In the genomic region with DNA sequence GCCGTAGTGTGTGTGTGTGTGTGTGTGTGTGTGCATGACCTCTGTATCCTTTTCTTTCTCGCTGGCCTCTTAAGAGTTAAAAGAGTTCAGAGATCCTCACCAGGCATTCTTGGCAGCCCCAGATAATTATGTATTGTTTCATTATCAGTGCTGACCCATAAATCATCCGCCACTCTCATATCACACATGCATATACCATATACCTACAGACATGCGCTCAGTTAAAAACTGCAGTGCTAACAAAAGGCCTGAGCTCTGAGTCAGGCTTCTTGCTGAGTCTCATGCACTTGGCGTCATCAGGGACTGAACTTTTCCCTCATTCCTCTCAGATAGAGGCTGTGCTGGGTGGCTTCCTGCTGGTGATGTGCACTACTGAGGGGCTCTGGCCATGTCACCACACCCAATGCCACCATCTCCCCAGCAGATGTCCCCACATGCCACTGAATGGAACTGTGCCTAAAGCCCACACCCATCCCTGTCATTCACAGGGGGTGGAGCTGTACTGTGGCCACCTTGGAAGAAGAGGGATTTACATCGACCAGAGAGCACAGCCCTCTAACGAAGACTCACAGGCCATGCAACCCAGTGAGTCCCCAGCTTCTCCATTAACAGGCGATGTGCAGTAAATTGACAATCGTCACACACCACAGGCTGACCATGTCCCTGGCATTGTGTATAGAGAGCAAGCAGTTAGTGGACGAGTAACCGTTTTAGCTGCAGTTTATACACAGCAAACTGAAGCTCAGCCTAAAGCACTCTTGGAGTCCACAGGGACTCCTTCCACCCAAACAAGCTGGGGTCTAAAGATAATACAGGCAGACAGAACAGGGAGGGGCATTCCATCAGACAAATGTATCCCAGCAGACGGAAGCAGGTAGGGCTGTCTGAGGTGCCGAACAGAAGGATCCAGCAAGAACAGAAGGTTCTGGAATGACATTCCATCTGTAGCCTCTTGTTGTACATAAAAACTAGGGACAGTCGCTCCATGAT, we compare ENCODE assay signal across 9 mouse cellular contexts. TPM values are rescaled to one million over a fixed set of nuclear protein-coding genes. Genes with fewer than 3 reads are reported as not detected.
DNase-seq lines count a peak whose midpoint lies in the region; ATAC-seq and TF ChIP-seq lines count a peak whose summit lies in the region.
"Had no signal": no experiment of that assay in that cellular context is flagged by ENCODE, and none has a peak within 500 bp of the region (broad histone marks: within the 10 kb centered on the region; RNA-seq: fewer than 3 reads in every experiment).

No protein-coding gene starts in this region.

- H3K79me2 ChIP-seq in CH12.LX (replicated peaks; ENCODE audit: control insufficient read depth, extremely low read depth, insufficient read depth, poor library complexity, severe bottlenecking): no peaks in the 10 kb centered on the region
- no peaks in the 10 kb centered on the region for H3K79me2 ChIP-seq in liver, adult 2 months (ENCODE audit: control insufficient read depth, insufficient read depth, low read length)

- H3K27ac ChIP-seq in heart, embryonic 15.5 days: no peak overlapping the region
- H3K27ac ChIP-seq in CH12.LX (ENCODE audit: insufficient read depth, low read depth): no peak overlapping the region
- H3K27ac ChIP-seq in liver, adult 2 months (replicated peaks; ENCODE audit: insufficient read depth, low read depth, low read length): no peak overlapping the region
- H3K27ac ChIP-seq in small intestine, adult 2 months (ENCODE audit: insufficient read depth, low read depth, low read length): no peak overlapping the region
- no peak overlapping the region for H3K27ac ChIP-seq in forebrain, embryonic 13.5 days

- 0 out of 2 replicates have a peak, but pooled peaks have one; percentile 34 for ATAC-seq in heart, embryonic 15.5 days (replicated peaks; ENCODE audit: insufficient number of reproducible peaks, insufficient read depth, low FRiP score, low read depth)
- no peak for ATAC-seq in forebrain, embryonic 13.5 days

- TF ChIP-seq EP300 in CH12.LX (IDR thresholded peaks at IDR 0.05; ENCODE audit: low read length): no peak

- no peaks in the 10 kb centered on the region; the same call in 1 of the 2 replicates for H3K4me1 ChIP-seq in heart, embryonic 15.5 days (replicated peaks)
- peaks cover 3% of the 10 kb centered on the region in 2 experiments; a peak in 2 of 4 replicates for H3K4me1 ChIP-seq in CH12.LX (ENCODE audit: control insufficient read depth in 1 of 2, insufficient read depth in 2 of 2)
- H3K4me1 ChIP-seq in liver, adult 2 months (ENCODE audit: control insufficient read depth, insufficient read depth, low read length): peaks cover 2% of the 10 kb centered on the region; the same call in 1 of the 2 replicates
- no peaks in the 10 kb centered on the region for H3K4me1 ChIP-seq in small intestine, adult 2 months (ENCODE audit: control insufficient read depth, insufficient read depth, insufficient read length, low read length)
- peaks cover 13% of the 10 kb centered on the region; the same call in 1 of the 2 replicates for H3K4me1 ChIP-seq in forebrain, embryonic 13.5 days

- DNase-seq in heart, adult 8-10 months (ENCODE audit: low spot score): no peak
- peak; percentile 57 for DNase-seq in CH12.LX (ENCODE audit: extremely low read depth)
- DNase-seq in c-Kit-positive CD71-positive TER-119-positive erythroid progenitor cells, embryonic 14.5 days (ENCODE audit: low spot score): peak; percentile 58
- no peak for DNase-seq in liver, adult 2 months (ENCODE audit: extremely low read depth, low read depth, low spot score)
- no peak for DNase-seq in thymus, postnatal 25 days

- WGBS in heart, embryonic 15.5 days: 58% methylated on average over 14 of the region's 14 CpGs
- 68% methylated on average over 14 of the region's 14 CpGs for WGBS in liver, adult 2 months
- WGBS in small intestine, adult 2 months: 48% methylated on average over 14 of the region's 14 CpGs
- 64% methylated on average over 14 of the region's 14 CpGs for WGBS in forebrain, embryonic 13.5 days

- dilution Hi-C loops in CH12.LX (cut with MboI; ENCODE audit: extremely low pct_ligation_motif_present, extremely low pct_unique_long_range_greater_than_20kb, low sequenced_read_pairs): no loop called here

- no peaks in the 10 kb centered on the region for H3K27me3 ChIP-seq in heart, embryonic 15.5 days
- H3K27me3 ChIP-seq in CH12.LX (replicated peaks): no peaks in the 10 kb centered on the region
- H3K27me3 ChIP-seq in liver, adult 2 months (ENCODE audit: control insufficient read depth, insufficient read depth, low read length): no peaks in the 10 kb centered on the region
- H3K27me3 ChIP-seq in small intestine, adult 2 months (ENCODE audit: control insufficient read depth, insufficient read depth, low read length): no peaks in the 10 kb centered on the region
- no peaks in the 10 kb centered on the region for H3K27me3 ChIP-seq in forebrain, embryonic 13.5 days

- peak; percentile 18 to 88; a peak in 3 of 4 replicates for TF ChIP-seq CTCF in CH12.LX (conservative IDR thresholded peaks at IDR 0.05 in 1 of 2, IDR thresholded peaks at IDR 0.05 in 1 of 2; ENCODE audit: low read depth in 2 of 2, low read length in 2 of 2)
- TF ChIP-seq CTCF in liver, adult 2 months (IDR thresholded peaks at IDR 0.05; ENCODE audit: low read depth, low read length): peak; percentile 32
- peak; percentile 40; the same call in 1 of the 2 replicates for TF ChIP-seq CTCF in small intestine, adult 2 months (IDR thresholded peaks at IDR 0.05; ENCODE audit: extremely low read depth, insufficient read length, insufficient replicate concordance, low read depth, low read length)

- in situ Hi-C loops in CH12.LX (cut with MboI; ENCODE audit: low pct_ligation_motif_present, low pct_unique_long_range_greater_than_20kb, low sequenced_read_pairs): loop anchor here (25.0 kb wide), 1 partner anchor 210 kb away; the partner anchor contains the start of gene Oasl1

- TF ChIP-seq POLR2A in CH12.LX (IDR thresholded peaks at IDR 0.05; ENCODE audit: low read depth, low read length): no peak
- no peak for TF ChIP-seq POLR2A in liver, adult 2 months (IDR thresholded peaks at IDR 0.05; ENCODE audit: extremely low read depth, insufficient read depth, low read length)
- TF ChIP-seq POLR2A in small intestine, adult 2 months (IDR thresholded peaks at IDR 0.05; ENCODE audit: low read depth, low read length): no peak

- peak; percentile 93 for TF ChIP-seq RAD21 in CH12.LX (IDR thresholded peaks at IDR 0.05; ENCODE audit: low read depth, low read length)

- no peaks in the 10 kb centered on the region for H3K9me3 ChIP-seq in heart, embryonic 15.5 days (replicated peaks)
- H3K9me3 ChIP-seq in CH12.LX (replicated peaks; ENCODE audit: low read length): no peaks in the 10 kb centered on the region
- H3K9me3 ChIP-seq in forebrain, embryonic 13.5 days (replicated peaks): no peaks in the 10 kb centered on the region

- no peaks in the 10 kb centered on the region for H3K36me3 ChIP-seq in heart, embryonic 15.5 days
- H3K36me3 ChIP-seq in CH12.LX (replicated peaks in 1 of 2; ENCODE audit: control insufficient read depth in 1 of 2, insufficient read depth in 1 of 2, low read length in 1 of 2): no peaks in the 10 kb centered on the region
- H3K36me3 ChIP-seq in liver, adult 2 months (ENCODE audit: control insufficient read depth, insufficient read depth, low read length): no peaks in the 10 kb centered on the region
- H3K36me3 ChIP-seq in small intestine, adult 2 months (ENCODE audit: control insufficient read depth, insufficient read depth, low read length): no peaks in the 10 kb centered on the region
- H3K36me3 ChIP-seq in forebrain, embryonic 13.5 days (ENCODE audit: poor library complexity, severe bottlenecking): no peaks in the 10 kb centered on the region

- no peak overlapping the region for H3K4me2 ChIP-seq in heart, embryonic 15.5 days
- H3K4me2 ChIP-seq in CH12.LX (ENCODE audit: insufficient read depth, low read depth, poor library complexity, severe bottlenecking): no peak overlapping the region
- no peak overlapping the region for H3K4me2 ChIP-seq in forebrain, embryonic 13.5 days

- H3K4me3 ChIP-seq in heart, embryonic 15.5 days: no peak overlapping the region
- H3K4me3 ChIP-seq in CH12.LX (replicated peaks in 1 of 3; ENCODE audit: low read depth in 2 of 3, low read length in 2 of 3, poor library complexity in 1 of 3): no peak overlapping the region
- no peak overlapping the region for H3K4me3 ChIP-seq in liver, adult 2 months (ENCODE audit: insufficient read depth, low read depth, low read length)
- H3K4me3 ChIP-seq in small intestine, adult 2 months (ENCODE audit: low read depth, low read length): no peak overlapping the region
- no peak overlapping the region for H3K4me3 ChIP-seq in forebrain, embryonic 13.5 days
- H3K4me3 ChIP-seq: myocyte had no signal

- no peak overlapping the region for H3K9ac ChIP-seq in heart, embryonic 15.5 days
- H3K9ac ChIP-seq in CH12.LX (ENCODE audit: insufficient read depth, low read depth): no peak overlapping the region
- no peak overlapping the region for H3K9ac ChIP-seq in liver, adult 2 months (ENCODE audit: low read depth, low read length)
- no peak overlapping the region; the same call in 1 of the 2 replicates for H3K9ac ChIP-seq in forebrain, embryonic 13.5 days

RNA-seq across cellular contexts. Expression of gene Tchp, which starts 4.9 kb away (rescaled TPM):
- 8.6 TPM in 2 replicates for polyA plus RNA-seq in heart, embryonic 15.5 days (2015; fragmentation: Nextera tagmentation; extraction: Ambion mirVana)
- 1 to 10 TPM; 4.2 to 5.0 (median 4.9) TPM for total RNA-seq in heart, adult 8-10 months (2022)
- 6.7 and 9.1 TPM in 2 replicates for total RNA-seq in CH12.LX (2012; rRNA removed)
- total RNA-seq in CH12.LX (2014; rRNA removed): 4.3 and 4.9 TPM in 2 replicates
- polyA plus RNA-seq in CH12.LX (2012; ENCODE audit: insufficient read length, low read depth): 11.6 and 15.3 TPM in 2 replicates
- total RNA-seq in liver, adult 2 months (2014; rRNA removed): 0.83 and 1.4 TPM in 2 replicates
- 2.1 and 4.0 TPM in 2 replicates for polyA plus RNA-seq in liver, adult 2 months (2012; rRNA removed)
- 2.8 and 4.4 TPM in 2 replicates for polyA plus RNA-seq in small intestine, adult 2 months (2012; rRNA removed)
- 22.6 and 23.8 TPM in 2 replicates for polyA plus RNA-seq in forebrain, embryonic 13.5 days (2015; fragmentation: Nextera tagmentation; extraction: Ambion mirVana)

RNA-seq across cellular contexts. Expression of gene Gltp, which starts 11.9 kb away (rescaled TPM):
- polyA plus RNA-seq in heart, embryonic 15.5 days (2015; fragmentation: Nextera tagmentation; extraction: Ambion mirVana): 45.9 and 70.4 TPM in 2 replicates
- total RNA-seq in heart, adult 8-10 months (2022): 10 to 100 TPM; 18.4 to 19.2 (median 18.5) TPM
- total RNA-seq in CH12.LX (2012; rRNA removed) (25.5 and 28.3 TPM in 2 replicates), CH12.LX (2014; rRNA removed) (23.6 and 23.8 TPM in 2 replicates)
- 90.4 and 98.4 TPM in 2 replicates for polyA plus RNA-seq in CH12.LX (2012; ENCODE audit: insufficient read length, low read depth)
- total RNA-seq in liver, adult 2 months (2014; rRNA removed): 3.1 and 4.4 TPM in 2 replicates
- polyA plus RNA-seq in liver, adult 2 months (2012; rRNA removed): 5.1 and 7.9 TPM in 2 replicates
- polyA plus RNA-seq in small intestine, adult 2 months (2012; rRNA removed): 119 and 327 TPM in 2 replicates
- polyA plus RNA-seq in forebrain, embryonic 13.5 days (2015; fragmentation: Nextera tagmentation; extraction: Ambion mirVana): 51.7 and 57.1 TPM in 2 replicates

RNA-seq across cellular contexts. Expression of gene Trpv4, which starts 44.5 kb away (rescaled TPM):
- polyA plus RNA-seq in heart, embryonic 15.5 days (2015; fragmentation: Nextera tagmentation; extraction: Ambion mirVana): 1.00 and 2.4 TPM in 2 replicates
- 1 to 10 TPM; 3.2 to 6.5 (median 4.9) TPM for total RNA-seq in heart, adult 8-10 months (2022)
- total RNA-seq in CH12.LX (2012; rRNA removed) (0.13 TPM in 1 of 2 replicates, not detected in the other), CH12.LX (2014; rRNA removed) (not detected in 2 replicates)
- polyA plus RNA-seq in CH12.LX (2012; ENCODE audit: insufficient read length, low read depth): 0.22 and 0.24 TPM in 2 replicates
- 0.09 and 0.40 TPM in 2 replicates for total RNA-seq in liver, adult 2 months (2014; rRNA removed)
- 0.29 and 0.50 TPM in 2 replicates for polyA plus RNA-seq in liver, adult 2 months (2012; rRNA removed)
- 2.4 and 2.9 TPM in 2 replicates for polyA plus RNA-seq in small intestine, adult 2 months (2012; rRNA removed)
- polyA plus RNA-seq in forebrain, embryonic 13.5 days (2015; fragmentation: Nextera tagmentation; extraction: Ambion mirVana): 0.39 and 0.47 TPM in 2 replicates

Comparison
In these comparisons a context has a peak if more than half of its experiments do, and no peak if none do; other contexts are left out.
1. DNase-seq: peak in CH12.LX (single experiment) and c-Kit-positive CD71-positive TER-119-positive erythroid progenitor cells, embryonic 14.5 days (single experiment); none in heart, adult 8-10 months (single experiment), liver, adult 2 months (single experiment) and thymus, postnatal 25 days (single experiment).
2. Peak in every context shown above with its lines, with median percentiles within 50 percentile points of each other: CTCF ChIP-seq.